Mouse (Mus musculus) urinary bladder, adult 18-20 months (tissue): ENCODE results near the gene Prr5.

ENCODE experiments used
- DNase-seq, 2 experiments: peaks; one replicate each; pipeline ENCODE4 v3.0.0; 2022; ENCODE audit warnings: low spot score in 2 of 2, mixed read lengths in 2 of 2

Gene Prr5

DNA sequence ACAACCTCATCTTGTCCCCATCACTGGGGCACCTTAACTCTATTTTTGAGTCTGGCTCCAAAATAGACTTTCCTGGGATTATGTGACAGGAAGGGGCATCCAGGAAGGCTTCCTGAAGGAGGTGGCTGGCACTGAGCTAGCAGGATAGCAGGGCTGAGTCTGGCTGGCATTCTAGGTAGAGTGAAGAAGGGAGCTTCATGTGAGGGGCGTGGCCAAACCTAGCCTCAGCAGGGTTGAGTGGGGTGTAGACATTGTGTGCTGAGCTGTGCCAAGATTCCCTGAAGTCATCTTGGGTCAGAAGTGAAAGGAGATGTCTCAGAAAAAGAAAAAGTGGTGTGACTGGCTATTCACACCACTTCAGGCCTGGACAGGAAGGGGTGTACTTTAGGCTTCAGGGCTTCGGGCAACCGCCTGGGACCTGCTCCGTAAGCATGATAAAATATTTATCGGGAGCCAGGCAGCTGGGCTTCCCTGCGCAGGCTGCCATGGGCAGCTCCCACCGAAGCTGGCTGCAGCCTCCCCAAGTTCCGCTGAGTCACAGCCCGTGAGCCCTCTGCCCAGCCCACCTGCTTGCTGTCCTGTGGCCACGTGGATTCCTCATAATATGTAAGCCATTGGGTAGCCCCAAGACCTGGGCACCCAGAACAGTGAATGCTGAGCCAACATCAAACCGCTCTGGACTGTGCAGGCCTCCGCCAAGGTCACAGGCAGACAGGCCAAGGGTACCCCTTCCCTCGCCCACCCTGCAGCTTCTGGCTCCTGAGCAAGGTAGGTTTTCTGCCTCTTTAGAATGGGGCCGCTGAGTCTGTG lies at the start of gene Prr5:
Gene Prr5 (plus strand): TSS at position 683 of the 810 bp plus-strand sequence.
- no peak for DNase-seq

- no peak for DNase-seq
These were observed 49.4 kb upstream of the Prr5 start for GRCm38 (mm10) chr15:84620028-84620427.

GRCm38 (mm10) chr15:84621722-84622428 lies 47.5 kb upstream of the Prr5 start:
- no peak for DNase-seq

GRCm38 (mm10) chr15:84624870-84625269 lies 44.5 kb upstream of the Prr5 start:
- no peak for DNase-seq

GRCm38 (mm10) chr15:84625712-84626414 lies 43.6 kb upstream of the Prr5 start:
- no peak for DNase-seq

DNA sequence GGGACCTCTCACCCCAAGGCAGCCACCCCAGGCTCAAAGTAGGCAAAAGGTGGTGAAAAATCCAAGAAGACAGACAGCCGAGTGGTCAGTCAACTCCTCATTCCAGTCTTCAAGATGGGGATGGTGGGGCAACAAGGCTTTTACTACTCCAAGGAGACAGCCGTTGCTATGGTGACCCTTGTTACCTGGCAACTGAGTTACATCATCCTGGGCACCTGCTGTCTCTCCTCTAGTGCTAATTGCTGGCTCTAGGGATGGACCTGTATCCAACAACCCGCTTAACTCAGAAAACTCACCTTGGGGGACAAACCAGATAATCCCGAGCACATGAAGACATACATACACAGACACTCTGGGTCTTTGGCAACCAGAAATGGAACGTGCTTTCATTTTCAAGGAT lies 42.1 kb upstream of the Prr5 start:
- no peak for DNase-seq

DNA sequence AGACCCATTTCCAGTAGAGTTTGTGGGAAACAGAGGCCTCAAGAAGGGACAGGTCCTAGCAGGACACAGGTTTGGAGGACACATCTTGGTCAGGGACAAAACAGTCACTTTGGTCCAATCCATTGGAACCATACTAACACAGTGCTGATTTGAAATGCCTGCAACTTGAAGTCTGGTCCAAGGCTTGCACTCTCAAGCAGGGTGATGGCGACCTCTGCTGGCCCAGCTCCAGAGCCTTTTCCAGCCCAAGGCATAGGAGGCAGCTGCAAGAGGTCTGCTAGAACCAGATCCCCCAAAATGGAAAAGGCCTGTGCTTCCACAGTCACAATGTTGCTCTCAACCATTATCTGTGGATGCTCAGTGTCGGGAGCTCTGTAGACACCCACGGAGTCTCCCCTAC lies 39.7 kb upstream of the Prr5 start:
- DNase-seq, result no peak

GRCm38 (mm10) chr15:84631560-84631959 lies 37.9 kb upstream of the Prr5 start:
- DNase-seq, result peak; percentile 54 to 58

- peak in 1 of 2 experiments; percentile 32 for DNase-seq
These were observed 35.1 kb upstream of the Prr5 start for GRCm38 (mm10) chr15:84634361-84634760.

DNA sequence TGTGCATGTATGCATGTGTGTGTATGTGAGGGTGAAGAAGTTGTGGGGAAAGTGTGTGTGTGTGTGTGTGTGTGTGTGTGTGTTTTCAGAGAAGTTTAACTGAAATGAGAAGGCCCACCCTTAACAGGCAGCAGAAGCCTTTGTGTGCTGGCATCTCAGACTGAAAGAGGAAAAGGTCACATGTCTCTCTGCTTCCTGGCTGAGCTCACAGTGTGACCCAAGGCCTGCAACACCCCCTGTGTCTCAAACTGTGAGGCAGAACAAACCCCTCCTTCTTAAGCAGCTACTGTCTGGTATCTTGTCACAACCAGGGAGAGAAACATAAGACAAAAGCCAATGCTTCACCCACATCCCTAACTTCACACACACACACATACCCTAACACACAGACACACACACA lies 31.0 kb upstream of the Prr5 start:
- DNase-seq, result no peak

DNA sequence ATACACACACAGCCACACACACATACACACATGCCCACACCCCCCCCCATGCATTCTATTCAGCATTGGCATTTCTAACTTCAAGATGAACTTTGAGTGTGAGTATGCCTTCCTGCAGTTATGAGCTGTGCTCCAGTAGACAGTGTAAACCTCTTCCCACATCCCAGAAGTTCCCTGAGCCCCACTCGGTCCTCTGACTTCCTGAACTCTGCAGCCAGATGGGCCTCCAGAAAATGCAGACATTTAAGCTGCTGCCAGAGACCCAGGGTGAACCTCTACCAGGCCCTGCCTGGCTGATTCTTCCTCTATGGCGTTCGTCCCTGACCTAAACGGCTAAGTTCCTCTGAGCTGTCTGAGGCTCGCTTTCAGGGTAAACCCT lies 30.4 kb upstream of the Prr5 start:
- no peak for DNase-seq

- peak in 1 of 2 experiments; percentile 62 for DNase-seq
These were observed 29.8 kb upstream of the Prr5 start for GRCm38 (mm10) chr15:84639451-84640136.

- DNase-seq, result no peak
These were observed 28.7 kb upstream of the Prr5 start for GRCm38 (mm10) chr15:84640722-84641121.

DNA sequence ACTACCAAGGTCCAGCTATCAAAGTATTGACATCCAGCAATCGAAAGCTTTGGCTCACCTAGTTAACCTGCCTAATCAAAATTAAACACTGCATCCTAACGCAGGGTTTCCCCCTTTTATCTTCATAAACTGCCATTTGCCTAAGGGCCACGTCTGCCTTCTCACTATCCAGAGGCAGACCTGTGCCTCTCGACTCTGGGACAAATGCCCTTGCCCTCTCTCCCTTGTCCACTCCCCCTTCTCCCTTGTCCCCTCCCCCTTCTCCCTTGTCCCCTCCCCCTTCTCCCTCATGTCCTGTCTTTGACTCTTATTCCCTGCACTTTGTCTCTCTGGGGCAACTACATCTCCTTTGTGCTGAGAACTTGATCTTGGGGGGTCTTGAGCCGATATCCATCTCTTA lies 28.3 kb upstream of the Prr5 start:
- DNase-seq, result no peak

GRCm38 (mm10) chr15:84641948-84642347 lies 27.5 kb upstream of the Prr5 start:
- peak in 1 of 2 experiments; percentile 47 for DNase-seq

DNA sequence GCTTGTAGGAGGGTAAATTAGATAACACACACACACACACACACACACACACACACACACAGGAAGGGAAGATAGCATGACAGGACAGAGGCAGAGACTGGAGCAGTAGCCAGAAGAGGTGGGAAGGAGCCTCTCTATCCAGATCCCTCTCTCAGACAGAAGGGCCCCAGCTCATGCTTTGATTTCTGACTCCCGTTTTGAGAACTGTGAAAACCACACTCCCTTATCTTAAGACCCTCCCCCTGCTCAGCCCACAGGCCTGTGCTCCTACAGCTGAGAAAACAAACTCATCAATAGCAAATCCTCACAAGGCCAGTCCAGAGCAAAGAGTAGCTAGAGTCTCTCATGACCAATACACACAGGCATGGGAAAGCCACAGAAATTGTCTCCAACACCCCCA lies 26.2 kb upstream of the Prr5 start:
- no peak for DNase-seq

- no peak for DNase-seq
These were observed 17.9 kb upstream of the Prr5 start for GRCm38 (mm10) chr15:84651481-84651880.

DNA sequence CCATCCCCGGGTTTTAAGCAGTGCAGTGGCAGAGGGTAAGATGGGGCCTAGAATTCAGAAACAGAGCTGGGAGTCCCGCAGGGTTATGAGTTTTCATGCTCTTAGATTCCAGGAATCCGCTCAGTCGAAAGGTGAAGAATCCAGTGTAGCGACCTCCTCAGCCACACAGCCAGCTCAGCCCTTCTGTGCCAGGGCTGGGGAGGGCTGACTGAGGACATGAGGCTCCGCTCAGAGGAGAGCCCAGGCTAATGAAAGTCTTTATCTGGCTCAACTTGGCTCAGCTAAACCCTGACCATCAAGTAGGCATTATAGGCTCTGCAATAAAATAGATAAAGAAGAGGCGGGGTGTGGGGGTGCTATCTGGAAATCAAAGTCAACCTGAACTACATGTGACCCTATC lies 16.3 kb upstream of the Prr5 start:
- no peak for DNase-seq

- peak; percentile 33 to 75 for DNase-seq
These were observed 15.1 kb upstream of the Prr5 start for GRCm38 (mm10) chr15:84653979-84654966.

GRCm38 (mm10) chr15:84654975-84655374 lies 14.4 kb upstream of the Prr5 start:
- DNase-seq, result no peak

DNA sequence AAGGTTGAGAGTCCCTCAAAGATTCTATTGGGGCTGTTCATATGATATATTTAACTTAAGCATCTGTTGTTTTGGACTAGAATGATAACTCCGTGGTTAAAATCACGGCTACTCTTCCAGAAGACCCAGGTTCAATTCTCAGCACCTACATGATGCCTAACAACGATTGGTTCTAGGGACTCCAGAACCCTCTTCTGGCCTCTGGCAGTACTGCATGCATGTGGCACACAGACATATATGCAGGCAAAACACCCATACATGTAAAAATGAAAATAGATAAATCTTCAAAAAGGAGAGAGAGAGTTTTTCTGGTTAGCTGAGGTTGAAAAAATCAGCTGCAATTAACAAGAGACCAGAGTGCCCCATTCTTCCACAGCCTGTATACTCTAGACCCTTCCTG lies 12.7 kb upstream of the Prr5 start:
- DNase-seq, result no peak
